ENCODE assay signal across 24 mouse cellular contexts in the genomic region with DNA sequence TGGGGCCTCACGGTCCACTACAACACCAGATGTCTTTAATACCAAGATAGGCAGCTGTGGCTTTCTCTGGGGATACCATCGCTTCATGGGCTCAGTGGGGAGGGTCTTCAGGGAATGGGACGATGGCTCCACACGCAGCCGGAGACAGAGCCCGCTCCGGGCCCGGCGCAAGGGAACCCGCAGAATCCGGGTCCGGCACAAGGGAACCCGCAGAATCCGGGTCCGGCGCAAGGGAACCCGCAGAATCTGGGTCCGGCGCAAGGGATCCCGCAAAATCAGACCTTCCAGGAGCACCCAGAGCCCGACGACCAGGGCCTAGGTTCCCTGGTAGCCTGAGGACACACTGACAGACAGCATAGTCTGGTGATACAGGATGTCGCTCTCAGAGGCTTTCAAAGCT. TPM values are rescaled to one million over a fixed set of nuclear protein-coding genes. Genes with fewer than 3 reads are reported as not detected.
"Had no signal": no experiment of that assay in that cellular context is flagged by ENCODE, and none has a peak within 500 bp of the region (broad histone marks: within the 10 kb centered on the region; RNA-seq: fewer than 3 reads in every experiment).

No protein-coding gene starts in this region.

- DNase-seq: kidney, adult 9 months; kidney, postnatal 25 days; layer of hippocampus, adult 9-11 months; liver; liver, embryonic 13.5 days; lung, embryonic 14.5 days; midbrain, embryonic 14.5 days; right cerebral cortex, adult 18-20 months; right cerebral cortex, postnatal 14 days; right cerebral cortex, postnatal 4 days; thymus, adult 18-20 months; thymus, postnatal 36 days had no signal

- H3K4me1 ChIP-seq: limb, embryonic 10.5 days; limb, embryonic 13.5 days; neural tube, embryonic 12.5 days; neural tube, embryonic 15.5 days had no signal

- ATAC-seq: lung, postnatal 0 days had no signal

- H3K27me3 ChIP-seq: limb, embryonic 13.5 days; liver, embryonic 13.5 days; neural tube, embryonic 12.5 days; neural tube, embryonic 15.5 days had no signal

- H3K9ac ChIP-seq: limb, embryonic 13.5 days; liver, embryonic 13.5 days; lung, embryonic 14.5 days; neural tube, embryonic 12.5 days; neural tube, embryonic 15.5 days had no signal

- H3K4me3 ChIP-seq: layer of hippocampus, adult 2 months; limb, embryonic 10.5 days; limb, embryonic 13.5 days; liver, embryonic 13.5 days; megakaryocyte, embryonic 14.5 days; midbrain, embryonic 10.5 days; neural tube, embryonic 12.5 days; neural tube, embryonic 15.5 days had no signal

- H3K9me3 ChIP-seq: limb, embryonic 10.5 days; limb, embryonic 13.5 days; liver, embryonic 13.5 days; midbrain, embryonic 10.5 days; neural tube, embryonic 12.5 days; neural tube, embryonic 15.5 days had no signal

- H3K27ac ChIP-seq: kidney, postnatal 0 days; layer of hippocampus, adult 2 months; limb, embryonic 10.5 days; limb, embryonic 13.5 days; liver, embryonic 13.5 days; midbrain, embryonic 10.5 days; neural tube, embryonic 12.5 days; neural tube, embryonic 15.5 days; stomach, postnatal 0 days had no signal

- H3K4me2 ChIP-seq: limb, embryonic 13.5 days; liver, embryonic 13.5 days; lung, embryonic 14.5 days; neural tube, embryonic 12.5 days; neural tube, embryonic 15.5 days had no signal

- H3K36me3 ChIP-seq: limb, embryonic 10.5 days; limb, embryonic 13.5 days; midbrain, embryonic 10.5 days; neural tube, embryonic 12.5 days; neural tube, embryonic 15.5 days had no signal

RNA-seq across cellular contexts. Expression of gene Osm, which starts 3.5 kb away (rescaled TPM):
- polyA plus RNA-seq: limb, embryonic 10.5 days; lung, embryonic 14.5 days; neural tube, embryonic 12.5 days; neural tube, embryonic 15.5 days; stomach, embryonic 14.5 days had no signal

RNA-seq across cellular contexts. Expression of gene Lif, which starts 17.7 kb away (rescaled TPM):
- polyA plus RNA-seq: liver, embryonic 13.5 days; liver, embryonic 16.5 days; midbrain, embryonic 14.5 days; neural tube, embryonic 12.5 days had no signal
